Comparison of ENCODE assay signal across 8 mouse cellular contexts in genomic region chr17:50508775-50509250, GRCm38 (mm10). TPM values are rescaled to one million over a fixed set of nuclear protein-coding genes. Genes with fewer than 3 reads are reported as not detected.
DNase-seq lines count a peak whose midpoint lies in the region; ATAC-seq lines count a peak whose summit lies in the region.

No protein-coding gene starts in this region.

- peak overlapping the region; percentile 81 for H3K4me2 ChIP-seq in limb, embryonic 11.5 days (ENCODE audit: low read depth, severe bottlenecking)
- H3K4me2 ChIP-seq in midbrain, embryonic 11.5 days, result peak overlapping the region; percentile 71

- no peaks in the 10 kb centered on the region for H3K9me3 ChIP-seq in limb, embryonic 11.5 days (ENCODE audit: control insufficient read depth, low read length)
- H3K9me3 ChIP-seq in midbrain, embryonic 11.5 days (ENCODE audit: control insufficient read depth, low read length), result no peaks in the 10 kb centered on the region

- 0 out of 2 replicates have a peak, but pooled peaks cover 2% of the 10 kb centered on the region for H3K4me1 ChIP-seq in limb, embryonic 11.5 days (ENCODE audit: control insufficient read depth, insufficient read depth, low read length)
- H3K4me1 ChIP-seq in midbrain, embryonic 11.5 days (ENCODE audit: control insufficient read depth, insufficient read depth, low read length), result peaks cover 7% of the 10 kb centered on the region; the same call in 1 of the 2 replicates

- ATAC-seq in activated CD4-positive, CD25-positive, alpha-beta regulatory T cell, adult 4 months, result peak; percentile 31
- ATAC-seq in limb, embryonic 11.5 days (ENCODE audit: insufficient number of reproducible peaks, low FRiP score, low TSS enrichment, low read depth), result peak; percentile 74
- peak; percentile 93 for ATAC-seq in midbrain, embryonic 11.5 days (ENCODE audit: low FRiP score)

- H3K27ac ChIP-seq in limb, embryonic 11.5 days (replicated peaks; ENCODE audit: low read depth, low read length), result 0 out of 2 replicates have a peak overlapping the region, but pooled peaks have one; percentile 43
- H3K27ac ChIP-seq in midbrain, embryonic 11.5 days (ENCODE audit: low read depth, low read length), result peak overlapping the region; percentile 76

- H3K4me3 ChIP-seq in limb, embryonic 11.5 days (ENCODE audit: low read depth, low read length), result peak overlapping the region; percentile 82
- H3K4me3 ChIP-seq in midbrain, embryonic 11.5 days (ENCODE audit: low read depth, low read length), result peak overlapping the region; percentile 82

- under 1% methylated on average over 42 of the region's 72 CpGs for WGBS in limb, embryonic 11.5 days
- under 1% methylated on average over 54 of the region's 72 CpGs for WGBS in midbrain, embryonic 11.5 days

- peak overlapping the region; percentile 87 for H3K9ac ChIP-seq in limb, embryonic 11.5 days (ENCODE audit: low read length)
- peak overlapping the region; percentile 93 for H3K9ac ChIP-seq in midbrain, embryonic 11.5 days (ENCODE audit: low read length)

- peak; percentile 55 to 81 for DNase-seq in cerebellum, postnatal 4 days (ENCODE audit: low spot score in 2 of 2)
- DNase-seq in gastrocnemius, adult 18-20 months (ENCODE audit: low spot score), result peak; percentile 84
- peak; percentile 80 for DNase-seq in induced T-regulatory cell, adult 2 months (ENCODE audit: low read depth)
- peak; percentile 87 for DNase-seq in limb, embryonic 11.5 days (ENCODE audit: low spot score)
- peak; percentile 96 for DNase-seq in midbrain, embryonic 11.5 days (ENCODE audit: low spot score, missing footprints)
- DNase-seq in right cerebral cortex, postnatal 36 days (ENCODE audit: low spot score in 2 of 2), result peak; percentile 38 to 53
- DNase-seq in urinary bladder, postnatal 36 days (ENCODE audit: low spot score in 2 of 2), result peak; percentile 36 to 65

- H3K27me3 ChIP-seq in limb, embryonic 11.5 days (ENCODE audit: control insufficient read depth, insufficient read depth, low read length), result no peaks in the 10 kb centered on the region
- no peaks in the 10 kb centered on the region; the same call in 1 of the 2 replicates for H3K27me3 ChIP-seq in midbrain, embryonic 11.5 days (ENCODE audit: control insufficient read depth, insufficient read depth, low read length)

- H3K36me3 ChIP-seq in limb, embryonic 11.5 days (ENCODE audit: control insufficient read depth, insufficient read depth, low read length), result no peaks in the 10 kb centered on the region
- H3K36me3 ChIP-seq in midbrain, embryonic 11.5 days (ENCODE audit: control insufficient read depth, insufficient read depth, low read length), result no peaks in the 10 kb centered on the region

RNA-seq across cellular contexts. Expression of gene Plcl2, which starts 0.4 kb away (rescaled TPM):
- polyA plus RNA-seq in activated CD4-positive, CD25-positive, alpha-beta regulatory T cell, adult 4 months (2017; shearing (Covaris generic)), result 1 to 10 TPM; 8.2 to 8.3 TPM
- total RNA-seq in gastrocnemius, adult 18-20 months (2021), result 10 to 100 TPM; 36.7 to 38.0 TPM
- polyA plus RNA-seq in limb, embryonic 11.5 days (2014; fragmentation: Nextera tagmentation; extraction: Ambion mirVana), result 5.3 and 5.8 TPM in 2 replicates
- 6.1 and 6.5 TPM in 2 replicates for polyA plus RNA-seq in midbrain, embryonic 11.5 days (2014; fragmentation: Nextera tagmentation; extraction: Ambion mirVana)

Comparison
In these comparisons a context has a peak if more than half of its experiments do, and no peak if none do; other contexts are left out.
1. Peak in every context shown above with its lines: DNase-seq, ATAC-seq, H3K4me3 ChIP-seq and H3K27ac ChIP-seq.
2. ATAC-seq: peak in every context shown above with its lines; median percentile 93 in midbrain, embryonic 11.5 days; 74 in limb, embryonic 11.5 days; 31 in activated CD4-positive, CD25-positive, alpha-beta regulatory T cell, adult 4 months.
3. DNase-seq: peak in every context shown above with its lines; median percentile 96 in midbrain, embryonic 11.5 days; 87 in limb, embryonic 11.5 days; 84 in gastrocnemius, adult 18-20 months; 80 in induced T-regulatory cell, adult 2 months; 68 in cerebellum, postnatal 4 days; 50 in urinary bladder, postnatal 36 days; 46 in right cerebral cortex, postnatal 36 days.